Mouse (Mus musculus): ENCODE measurements at regions not wholly inside any gene's neighbourhood (a gene's known extent, or its start where the extent isn't known, plus 50 kb on each side); places are given as distances from the start of the nearest gene placed in this dataset.

- intact Hi-C loops (cut with DNase I), result no loop called here
- DNase-seq, result no peak
Measured at GRCm38 (mm10) chr3:77051884-77052283, 977.8 kb downstream of the Fstl5 start.

GRCm38 (mm10) chr3:77075055-77075454 lies 1001.0 kb downstream of the Fstl5 start:
- intact Hi-C loops (cut with DNase I), result no loop called here

GRCm38 (mm10) chr3:77091812-77092211 lies 1017.7 kb downstream of the Fstl5 start:
- intact Hi-C loops (cut with DNase I), result no loop called here
- DNase-seq, result peak; percentile 5 to 8

More at GRCm38 (mm10) chr3:77075055-77075454, 1001.0 kb downstream of the Fstl5 start:
- no peak for DNase-seq

- intact Hi-C loops (cut with DNase I), result no loop called here
- DNase-seq, result peak; percentile 8 to 9
Measured at GRCm38 (mm10) chr3:77112969-77113368, 1038.9 kb downstream of the Fstl5 start.

GRCm38 (mm10) chr3:77120581-77120980 lies 1046.5 kb downstream of the Fstl5 start:
- intact Hi-C loops (cut with DNase I), result no loop called here
- DNase-seq, result no peak

GRCm38 (mm10) chr3:77151636-77152035 lies 1077.6 kb downstream of the Fstl5 start:
- intact Hi-C loops (cut with DNase I), result no loop called here
- no peak for DNase-seq

GRCm38 (mm10) chr3:77197828-77198227 lies 1123.8 kb downstream of the Fstl5 start:
- intact Hi-C loops (cut with DNase I), result no loop called here
- DNase-seq, result no peak

GRCm38 (mm10) chr3:77198265-77198664 lies 1124.2 kb downstream of the Fstl5 start:
- DNase-seq, result peak; percentile 64 to 65
- intact Hi-C loops (cut with DNase I), result no loop called here

GRCm38 (mm10) chr3:77226007-77226406 lies 1151.9 kb downstream of the Fstl5 start:
- intact Hi-C loops (cut with DNase I), result no loop called here
- no peak for DNase-seq
